Mouse (Mus musculus) gastrocnemius, adult 2 months (tissue): ENCODE measurements around the gene Dcp1b. TPM values are rescaled to one million over a fixed set of nuclear protein-coding genes. Genes with fewer than 3 reads are reported as not detected.
A peak's percentile ranks its signal among the peaks of the same experiment; 100 is the strongest.

ENCODE experiments used
- DNase-seq: peaks from one replicate; pipeline ENCODE4 v3.0.0; 2022
- H3K27ac ChIP-seq: fragments of 200-600 bp; 2 replicates; pipeline ENCODE4 v1.8.1; 2022; ENCODE audit warnings: mild to moderate bottlenecking
- H3K4me3 ChIP-seq: fragments of 200-600 bp; 2 replicates; pipeline ENCODE4 v1.8.1; 2022; ENCODE audit warnings: mild to moderate bottlenecking, moderate library complexity
- CTCF ChIP-seq: fragments of 200-600 bp; IDR thresholded peaks from 2 replicates; pipeline ENCODE4 v1.8.1; 2022; ENCODE audit warnings: antibody characterized with exemption, mild to moderate bottlenecking, moderate library complexity
- intact Hi-C: fragments of 180-260 bp; cut with DNase I; formaldehyde crosslinking; loops from one replicate; pipeline ENCODE4 v1.15.1; 2025
- total RNA-seq, 2 experiments: library from RNA; stranded (reverse); gene quantifications; 2 replicates each; pipeline ENCODE4 v1.2.3; 2021

Dcp1b gene
- total RNA-seq, 2 experiments from 2014 or later: 4.3 to 4.8 TPM

GRCm38 (mm10) chr6:119246082-119246481, 71.0 kb downstream of the Dcp1b start:
- peak; percentile 35 for TF ChIP-seq CTCF
- no peak for DNase-seq
- intact Hi-C loops: no loop called here
- Histone ChIP-seq H3K27ac (no peak overlapping the region), H3K4me3 (no peak overlapping the region)

GRCm38 (mm10) chr6:119248578-119248977, 73.5 kb downstream of the Dcp1b start:
- no peak overlapping the region for H3K27ac ChIP-seq
- no peak for DNase-seq
- intact Hi-C loops: no loop called here
- no peak overlapping the region for H3K4me3 ChIP-seq
- TF ChIP-seq CTCF: no peak

GRCm38 (mm10) chr6:119249726-119250125, 74.7 kb downstream of the Dcp1b start:
- no peak for DNase-seq
- H3K4me3 ChIP-seq: no peak overlapping the region
- H3K27ac ChIP-seq: no peak overlapping the region
- intact Hi-C loops: no loop called here
- TF ChIP-seq CTCF: no peak

GRCm38 (mm10) chr6:119251704-119252103, 76.7 kb downstream of the Dcp1b start:
- no peak for DNase-seq
- TF ChIP-seq CTCF: no peak
- Histone ChIP-seq H3K4me3 (no peak overlapping the region), H3K27ac (no peak overlapping the region)
- intact Hi-C loops: no loop called here

Other genes starting within 250 kb of the Dcp1b start
- gene Cacna1c, start 21.2 kb downstream of the Dcp1b start, total RNA-seq: 1 to 10 TPM; 1.7 to 1.9 TPM
- 1 to 10 TPM in 1 of 2 experiments, under 1 TPM in 1; 0.33 to 2.7 TPM for gene Cacna2d4, start 61.3 kb downstream of the Dcp1b start, total RNA-seq
- gene Lrtm2, start 155.5 kb downstream of the Dcp1b start, total RNA-seq: under 1 TPM; 0.22 to 0.77 TPM
- gene Adipor2, start 242.5 kb downstream of the Dcp1b start, total RNA-seq: 10 to 100 TPM; 87.7 to 94.8 TPM